Mouse (Mus musculus): ENCODE results near the gene Rbm15b.

- no peak for TF ChIP-seq POLR2A (IDR thresholded peaks at IDR 0.05; ENCODE audit: borderline replicate concordance, low read depth, low read length)
- TF ChIP-seq CTCF (IDR thresholded peaks at IDR 0.05; ENCODE audit: low read depth, low read length): no peak
These were observed 16.5 kb upstream of the Rbm15b start for GRCm38 (mm10) chr9:106903791-106904134.
